In the genomic region with DNA sequence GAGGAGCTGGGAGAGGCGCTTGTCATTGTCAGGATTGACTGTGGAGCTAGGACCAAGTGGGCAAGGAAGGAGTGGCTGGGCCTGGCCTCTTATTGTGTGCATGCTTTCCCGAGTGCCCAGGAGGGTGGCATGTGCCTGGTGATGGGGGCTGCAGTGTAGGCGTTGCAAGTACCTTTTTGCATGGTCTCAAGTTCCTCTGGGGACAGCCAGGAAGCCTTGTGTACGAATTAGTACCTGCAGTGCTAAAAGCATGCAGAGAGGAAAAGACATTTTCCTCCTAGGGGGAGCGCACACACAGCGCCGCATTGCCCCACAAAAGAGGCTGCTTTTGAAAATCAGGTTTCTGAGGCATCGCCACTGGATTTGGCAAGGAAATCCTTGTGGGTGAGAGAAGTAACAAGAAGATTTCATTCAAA, we compare ENCODE assay signal across 8 mouse cellular contexts. TPM values are rescaled to one million over a fixed set of nuclear protein-coding genes. Genes with fewer than 3 reads are reported as not detected.
DNase-seq lines count a peak whose midpoint lies in the region; ATAC-seq and TF ChIP-seq lines count a peak whose summit lies in the region.

No protein-coding gene starts in this region.

- TF ChIP-seq CTCF in gastrocnemius, adult 2 months (IDR thresholded peaks at IDR 0.05): no peak
- no peak for TF ChIP-seq CTCF in ES-Bruce4 (IDR thresholded peaks at IDR 0.05; ENCODE audit: low read depth, low read length)

- WGBS in forebrain, embryonic 15.5 days: under 1% methylated on average over 8 of the region's 8 CpGs
- 2% methylated on average over 8 of the region's 8 CpGs for WGBS in limb, embryonic 13.5 days
- WGBS in stomach, embryonic 16.5 days: 4% methylated on average over 8 of the region's 8 CpGs

- DNase-seq in gastrocnemius, adult 2 months: no peak
- DNase-seq in gastrocnemius, adult 8-10 months (ENCODE audit: low spot score in 2 of 2): no peak
- DNase-seq in retina, embryonic 14.5 days (ENCODE audit: low spot score): no peak

- peak overlapping the region; percentile 66 for H3K27ac ChIP-seq in gastrocnemius, adult 2 months
- H3K27ac ChIP-seq in ES-Bruce4 (ENCODE audit: insufficient read depth, low read length): no peak overlapping the region
- peak overlapping the region; percentile 97 for H3K27ac ChIP-seq in forebrain, embryonic 15.5 days (replicated peaks)
- peak overlapping the region; percentile 59; the same call in 1 of the 2 replicates for H3K27ac ChIP-seq in limb, embryonic 13.5 days
- no peak overlapping the region for H3K27ac ChIP-seq in stomach, embryonic 16.5 days (ENCODE audit: low read length)

- TF ChIP-seq EP300 in ES-Bruce4 (IDR thresholded peaks at IDR 0.05; ENCODE audit: insufficient read depth, low read depth, low read length): no peak

- H3K4me1 ChIP-seq in ES-Bruce4 (ENCODE audit: control insufficient read depth, insufficient read depth, low read length): no peaks in the 10 kb centered on the region
- peaks cover 38% of the 10 kb centered on the region for H3K4me1 ChIP-seq in forebrain, embryonic 15.5 days
- peaks cover 18% of the 10 kb centered on the region for H3K4me1 ChIP-seq in limb, embryonic 13.5 days
- H3K4me1 ChIP-seq in stomach, embryonic 16.5 days (ENCODE audit: control insufficient read depth, insufficient read depth, low read length): peaks cover 6% of the 10 kb centered on the region; the same call in 1 of the 2 replicates

- peaks cover 3% of the 10 kb centered on the region; the same call in 1 of the 2 replicates for H3K27me3 ChIP-seq in ES-Bruce4 (ENCODE audit: control insufficient read depth, insufficient read depth, low read length, poor library complexity, severe bottlenecking)
- no peaks in the 10 kb centered on the region for H3K27me3 ChIP-seq in forebrain, embryonic 15.5 days
- H3K27me3 ChIP-seq in limb, embryonic 13.5 days: no peaks in the 10 kb centered on the region
- peaks cover 12% of the 10 kb centered on the region for H3K27me3 ChIP-seq in stomach, embryonic 16.5 days (ENCODE audit: control insufficient read depth, insufficient read depth, low read length)

- no peaks in the 10 kb centered on the region for H3K36me3 ChIP-seq in ES-Bruce4 (ENCODE audit: control insufficient read depth, insufficient read depth, low read length, poor library complexity, severe bottlenecking)
- H3K36me3 ChIP-seq in forebrain, embryonic 15.5 days: peaks cover 12% of the 10 kb centered on the region
- H3K36me3 ChIP-seq in limb, embryonic 13.5 days: peaks cover 11% of the 10 kb centered on the region; the same call in 1 of the 2 replicates
- H3K36me3 ChIP-seq in stomach, embryonic 16.5 days (ENCODE audit: control insufficient read depth, insufficient read depth, low read length): no peaks in the 10 kb centered on the region

- intact Hi-C loops in gastrocnemius, adult 2 months (cut with DNase I): loop anchor here (10.0 kb wide), 1 partner anchor 112 kb away; no protein-coding TSS in a partner anchor

- H3K4me2 ChIP-seq in forebrain, embryonic 15.5 days (replicated peaks): peak overlapping the region; percentile 54
- H3K4me2 ChIP-seq in limb, embryonic 13.5 days (replicated peaks): peak overlapping the region; percentile 87
- H3K4me2 ChIP-seq in stomach, embryonic 16.5 days (ENCODE audit: low read depth, low read length): peak overlapping the region; percentile 85

- H3K9ac ChIP-seq in ES-Bruce4 (ENCODE audit: low read depth, poor library complexity, severe bottlenecking): no peak overlapping the region
- H3K9ac ChIP-seq in forebrain, embryonic 15.5 days (replicated peaks): peak overlapping the region; percentile 87
- H3K9ac ChIP-seq in limb, embryonic 13.5 days: peak overlapping the region; percentile 88
- H3K9ac ChIP-seq in stomach, embryonic 16.5 days (ENCODE audit: low read length): peak overlapping the region; percentile 70

- no peak for TF ChIP-seq POLR2A in ES-Bruce4 (IDR thresholded peaks at IDR 0.05; ENCODE audit: insufficient read depth, low read length)

- peak; percentile 68 for ATAC-seq in forebrain, embryonic 15.5 days (replicated peaks)
- ATAC-seq in limb, embryonic 13.5 days (ENCODE audit: low FRiP score, low read depth): peak; percentile 18; the same call in 1 of the 2 replicates
- 0 out of 2 replicates have a peak, but pooled peaks have one; percentile 16 for ATAC-seq in stomach, embryonic 16.5 days (ENCODE audit: insufficient read depth, low FRiP score)
- no peak for ATAC-seq in granulocyte monocyte progenitor cell, adult 5-6 weeks (replicated peaks; ENCODE audit: poor library complexity, severe bottlenecking)

- peak overlapping the region; percentile 73 for H3K4me3 ChIP-seq in gastrocnemius, adult 2 months
- H3K4me3 ChIP-seq in ES-Bruce4 (ENCODE audit: low read depth, low read length): peak overlapping the region; percentile 56
- H3K4me3 ChIP-seq in forebrain, embryonic 15.5 days: peak overlapping the region; percentile 67
- peak overlapping the region; percentile 75 for H3K4me3 ChIP-seq in limb, embryonic 13.5 days
- H3K4me3 ChIP-seq in stomach, embryonic 16.5 days (replicated peaks; ENCODE audit: low read length): peak overlapping the region; percentile 55

- no peaks in the 10 kb centered on the region for H3K9me3 ChIP-seq in ES-Bruce4 (replicated peaks; ENCODE audit: control insufficient read depth, insufficient read depth, low read length, poor library complexity, severe bottlenecking)
- no peaks in the 10 kb centered on the region for H3K9me3 ChIP-seq in forebrain, embryonic 15.5 days
- no peaks in the 10 kb centered on the region for H3K9me3 ChIP-seq in limb, embryonic 13.5 days
- no peaks in the 10 kb centered on the region for H3K9me3 ChIP-seq in stomach, embryonic 16.5 days (replicated peaks; ENCODE audit: control insufficient read depth, low read length)

RNA-seq across cellular contexts. Expression of a gene that starts 0.9 kb away (rescaled TPM):
- 1 to 10 TPM; 1.5 to 3.5 TPM for total RNA-seq in gastrocnemius, adult 2 months (2021)
- total RNA-seq in gastrocnemius, adult 8-10 months (2022): 1 to 10 TPM; 2.0 to 3.1 (median 2.5) TPM
- 1.3 and 2.3 TPM in 2 replicates for polyA plus RNA-seq in ES-Bruce4 (2011; ENCODE audit: insufficient read depth, insufficient read length, low read depth, missing spikeins)
- 253 TPM in 2 replicates for polyA plus RNA-seq in forebrain, embryonic 15.5 days (2015; fragmentation: Nextera tagmentation; extraction: Ambion mirVana)
- 73.5 and 84.6 TPM in 2 replicates for polyA plus RNA-seq in limb, embryonic 13.5 days (2015; fragmentation: Nextera tagmentation; extraction: Ambion mirVana)
- polyA plus RNA-seq in stomach, embryonic 16.5 days (2015; fragmentation: Nextera tagmentation; extraction: Ambion mirVana): 9.8 and 11.8 TPM in 2 replicates
- total RNA-seq in granulocyte monocyte progenitor cell, adult 5-6 weeks (2014; fragmentation: Nextera tagmentation): not detected in 2 replicates
- total RNA-seq in granulocyte monocyte progenitor cell, adult 5-6 weeks (2017): not detected in 2 replicates

Comparison
In these comparisons a context has a peak if more than half of its experiments do, and no peak if none do; other contexts are left out.
1. H3K27ac ChIP-seq: peak in gastrocnemius, adult 2 months (single experiment), forebrain, embryonic 15.5 days (single experiment) and limb, embryonic 13.5 days (single experiment); none in ES-Bruce4 (single experiment) and stomach, embryonic 16.5 days (single experiment).
2. Peak in every context shown above with its lines, with median percentiles within 50 percentile points of each other: H3K4me3 ChIP-seq and H3K4me2 ChIP-seq.